ENCODE assay signal across 8 mouse cellular contexts in genomic region chr7:126760956-126761355, GRCm38 (mm10). TPM values are rescaled to one million over a fixed set of nuclear protein-coding genes. Genes with fewer than 3 reads are reported as not detected.
DNase-seq lines count a peak whose midpoint lies in the region; ATAC-seq lines count a peak whose summit lies in the region.

No protein-coding gene starts in this region.

- 76% methylated on average over 4 of the region's 4 CpGs for WGBS in limb, embryonic 13.5 days
- 45% methylated on average over 4 of the region's 4 CpGs for WGBS in stomach, embryonic 16.5 days

- H3K4me2 ChIP-seq in limb, embryonic 13.5 days (replicated peaks), result peak overlapping the region; percentile 93
- peak overlapping the region; percentile 92 for H3K4me2 ChIP-seq in stomach, embryonic 16.5 days (ENCODE audit: low read depth, low read length)

- H3K9me3 ChIP-seq in limb, embryonic 13.5 days, result no peaks in the 10 kb centered on the region
- H3K9me3 ChIP-seq in stomach, embryonic 16.5 days (replicated peaks; ENCODE audit: control insufficient read depth, low read length), result no peaks in the 10 kb centered on the region

- peaks cover 36% of the 10 kb centered on the region for H3K4me1 ChIP-seq in limb, embryonic 13.5 days
- H3K4me1 ChIP-seq in stomach, embryonic 16.5 days (ENCODE audit: control insufficient read depth, insufficient read depth, low read length), result peaks cover 33% of the 10 kb centered on the region

- H3K27ac ChIP-seq in limb, embryonic 13.5 days, result peak overlapping the region; percentile 69
- peak overlapping the region; percentile 99 for H3K27ac ChIP-seq in stomach, embryonic 16.5 days (ENCODE audit: low read length)

- H3K9ac ChIP-seq in limb, embryonic 13.5 days, result peak overlapping the region; percentile 85
- H3K9ac ChIP-seq in stomach, embryonic 16.5 days (ENCODE audit: low read length), result peak overlapping the region; percentile 92

- no peak for ATAC-seq in limb, embryonic 13.5 days (ENCODE audit: low FRiP score, low read depth)
- ATAC-seq in stomach, embryonic 16.5 days (ENCODE audit: insufficient read depth, low FRiP score), result no peak

- H3K36me3 ChIP-seq in limb, embryonic 13.5 days, result peaks cover 35% of the 10 kb centered on the region
- H3K36me3 ChIP-seq in stomach, embryonic 16.5 days (ENCODE audit: control insufficient read depth, insufficient read depth, low read length), result peaks cover 19% of the 10 kb centered on the region

- peak; percentile 28 for DNase-seq in cerebellum, adult 11 months
- no peak for DNase-seq in cerebellum, adult 9-10 months
- DNase-seq in ovary, adult 18-20 months (ENCODE audit: low spot score), result peak; percentile 67
- DNase-seq in ovary, postnatal 10 days (ENCODE audit: low spot score), result no peak
- no peak for DNase-seq in natural killer cell, adult 2 months (ENCODE audit: low spot score in 2 of 2)
- no peak for DNase-seq in gastrocnemius, postnatal 10 days

- peak overlapping the region; percentile 82 for H3K4me3 ChIP-seq in limb, embryonic 13.5 days
- H3K4me3 ChIP-seq in stomach, embryonic 16.5 days (replicated peaks; ENCODE audit: low read length), result peak overlapping the region; percentile 81

- no peaks in the 10 kb centered on the region for H3K27me3 ChIP-seq in limb, embryonic 13.5 days
- H3K27me3 ChIP-seq in stomach, embryonic 16.5 days (ENCODE audit: control insufficient read depth, insufficient read depth, low read length), result no peaks in the 10 kb centered on the region

RNA-seq across cellular contexts. Expression of gene Mapk3, which starts 1.6 kb away (rescaled TPM):
- polyA plus RNA-seq in limb, embryonic 13.5 days (2015; fragmentation: Nextera tagmentation; extraction: Ambion mirVana), result 49.6 and 50.3 TPM in 2 replicates
- polyA plus RNA-seq in stomach, embryonic 16.5 days (2015; fragmentation: Nextera tagmentation; extraction: Ambion mirVana), result 94.8 and 109 TPM in 2 replicates
- 10 to 100 TPM; 43.7 to 54.7 TPM for total RNA-seq in gastrocnemius, postnatal 10 days (2021)

RNA-seq across cellular contexts. Expression of gene Gdpd3, which starts 5.2 kb away (rescaled TPM):
- 1.7 and 2.1 TPM in 2 replicates for polyA plus RNA-seq in limb, embryonic 13.5 days (2015; fragmentation: Nextera tagmentation; extraction: Ambion mirVana)
- polyA plus RNA-seq in stomach, embryonic 16.5 days (2015; fragmentation: Nextera tagmentation; extraction: Ambion mirVana), result 11.1 and 15.4 TPM in 2 replicates
- 1 to 10 TPM; 1.0 to 4.0 TPM for total RNA-seq in gastrocnemius, postnatal 10 days (2021)

RNA-seq across cellular contexts. Expression of gene Ypel3, which starts 15.8 kb away (rescaled TPM):
- polyA plus RNA-seq in limb, embryonic 13.5 days (2015; fragmentation: Nextera tagmentation; extraction: Ambion mirVana), result 114 and 121 TPM in 2 replicates
- 60.6 and 65.9 TPM in 2 replicates for polyA plus RNA-seq in stomach, embryonic 16.5 days (2015; fragmentation: Nextera tagmentation; extraction: Ambion mirVana)
- 10 to 100 TPM; 56.3 to 62.9 TPM for total RNA-seq in gastrocnemius, postnatal 10 days (2021)

RNA-seq across cellular contexts. Expression of gene Tbx6, which starts 20.3 kb away (rescaled TPM):
- polyA plus RNA-seq in limb, embryonic 13.5 days (2015; fragmentation: Nextera tagmentation; extraction: Ambion mirVana), result 0.53 and 0.64 TPM in 2 replicates
- polyA plus RNA-seq in stomach, embryonic 16.5 days (2015; fragmentation: Nextera tagmentation; extraction: Ambion mirVana), result 0.27 and 0.47 TPM in 2 replicates
- total RNA-seq in gastrocnemius, postnatal 10 days (2021), result under 1 TPM; 0.38 to 0.75 TPM

RNA-seq across cellular contexts. Expression of gene Ppp4c, which starts 31.3 kb away (rescaled TPM):
- polyA plus RNA-seq in limb, embryonic 13.5 days (2015; fragmentation: Nextera tagmentation; extraction: Ambion mirVana), result 287 and 322 TPM in 2 replicates
- 180 and 192 TPM in 2 replicates for polyA plus RNA-seq in stomach, embryonic 16.5 days (2015; fragmentation: Nextera tagmentation; extraction: Ambion mirVana)
- total RNA-seq in gastrocnemius, postnatal 10 days (2021), result 10 to 100 TPM; 44.2 to 48.8 TPM

Comparison
In these comparisons a context has a peak if more than half of its experiments do, and no peak if none do; other contexts are left out.
1. DNase-seq: peak in cerebellum, adult 11 months (single experiment) and ovary, adult 18-20 months (single experiment); none in cerebellum, adult 9-10 months (single experiment), ovary, postnatal 10 days (single experiment), natural killer cell, adult 2 months (0 of 2) and gastrocnemius, postnatal 10 days (single experiment).